Mouse (Mus musculus): ENCODE data around the gene Zfp800. TPM values are rescaled to one million over a fixed set of nuclear protein-coding genes. Genes with fewer than 3 reads are reported as not detected.
A peak's percentile ranks its signal among the peaks of the same experiment; 100 is the strongest.

The Zfp800 gene
- polyA plus RNA-seq (2015; fragmentation: Nextera tagmentation; extraction: Ambion mirVana), result 11.7 and 12.7 TPM in 2 replicates

DNA sequence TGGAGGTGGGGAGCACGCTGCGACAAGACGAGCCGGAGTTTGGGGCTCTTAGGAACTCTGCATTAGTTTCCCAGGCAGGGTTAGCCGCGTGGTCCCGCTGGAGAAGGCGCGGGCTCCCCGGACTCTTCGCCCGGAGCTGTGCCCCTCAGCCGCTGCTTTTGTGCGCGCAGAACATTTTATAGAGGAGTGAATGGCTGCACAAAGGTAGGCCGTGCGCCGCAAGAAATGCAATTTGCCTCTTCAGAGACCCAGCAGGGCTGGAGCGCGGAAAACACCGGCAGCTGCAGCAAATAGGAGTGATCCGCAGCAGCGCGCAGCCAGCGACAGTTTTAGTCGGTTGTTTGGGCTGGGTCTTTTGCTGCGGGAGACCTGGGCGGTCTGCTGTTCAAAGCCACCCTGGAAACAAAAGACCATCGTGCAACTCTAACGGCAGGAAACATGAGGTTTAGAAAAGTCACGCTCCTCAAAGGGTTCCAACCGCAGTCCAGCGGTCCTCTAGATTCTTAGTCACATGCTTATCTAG lies at the start of gene Zfp800:
TSS of gene Zfp800 (minus strand) at position 325 of the 523 bp plus-strand sequence.
- Histone ChIP-seq H3K4me3 (ENCODE audit: low read length) (peak within 1 kb of the TSS; percentile 62), H3K4me1 (ENCODE audit: control insufficient read depth, insufficient read depth, low read length) (peaks cover 7% of the 10 kb centered on the region; the same call in 1 of the 2 replicates), H3K9ac (ENCODE audit: low read length) (peak within 1 kb of the TSS; percentile 49), H3K27me3 (ENCODE audit: control insufficient read depth, insufficient read depth, low read length) (peaks cover 15% of the 10 kb centered on the region), H3K9me3 (replicated peaks; ENCODE audit: control insufficient read depth, low read length) (peaks cover 9% of the 10 kb centered on the region), H3K4me2 (ENCODE audit: low read depth, low read length) (peak within 1 kb of the TSS; percentile 96), H3K27ac (ENCODE audit: low read length) (no peak within 1 kb of the TSS), H3K36me3 (ENCODE audit: control insufficient read depth, insufficient read depth) (no peaks in the 10 kb centered on the region)
- WGBS, result 1% methylated on average over 33 of the region's 33 CpGs
- ATAC-seq (replicated peaks; ENCODE audit: extremely low read depth, insufficient read depth, low FRiP score), result peak; percentile 37; the same call in 1 of the 2 replicates

- H3K4me2 ChIP-seq (ENCODE audit: low read depth, low read length), result no peak overlapping the region
These were observed 33.7 kb upstream of the Zfp800 start for GRCm38 (mm10) chr6:28431538-28431855.

DNA sequence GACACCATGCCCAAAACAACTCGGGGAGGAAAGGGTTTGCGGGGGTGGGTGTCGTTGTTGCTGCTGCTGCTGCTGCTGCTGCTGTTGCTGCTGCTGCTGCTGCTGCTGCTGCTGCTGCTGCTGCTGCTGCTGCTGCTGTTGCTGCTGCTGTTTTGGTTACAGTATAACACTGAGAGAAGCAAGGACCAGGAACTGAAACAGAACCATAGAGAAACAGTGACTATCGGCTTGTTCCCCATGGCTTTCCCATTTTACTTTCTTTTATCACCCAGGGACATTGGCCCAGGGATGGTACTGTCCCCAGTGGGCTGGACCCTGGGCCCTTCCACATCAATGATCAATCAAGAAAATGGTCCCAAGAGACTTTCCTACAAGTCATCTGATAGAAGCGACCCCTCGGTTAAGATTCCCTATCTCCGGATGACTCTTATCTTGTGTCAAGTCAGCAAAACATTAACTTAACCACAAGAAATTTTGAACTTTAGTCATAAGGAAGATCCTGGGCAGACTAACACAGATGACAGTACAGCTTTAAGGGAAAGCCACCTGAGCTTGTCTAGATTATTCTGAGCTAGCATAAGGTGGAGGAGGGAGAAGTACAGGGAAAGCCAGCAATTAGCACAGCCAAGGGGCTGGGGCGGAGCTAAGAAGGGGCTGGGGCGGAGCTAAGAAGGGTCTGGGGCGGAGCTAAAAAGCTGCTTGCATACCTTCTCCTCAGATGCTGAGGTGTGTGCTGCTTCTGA lies 33.2 kb upstream of the Zfp800 start:
- Histone ChIP-seq H3K9me3 (replicated peaks; ENCODE audit: control insufficient read depth, low read length) (no peaks in the 10 kb centered on the region), H3K36me3 (ENCODE audit: control insufficient read depth, insufficient read depth) (peaks cover under 1% of the 10 kb centered on the region), H3K4me3 (ENCODE audit: low read length) (no peak overlapping the region), H3K27me3 (ENCODE audit: control insufficient read depth, insufficient read depth, low read length) (no peaks in the 10 kb centered on the region), H3K9ac (ENCODE audit: low read length) (no peak overlapping the region), H3K27ac (ENCODE audit: low read length) (no peak overlapping the region), H3K4me2 (ENCODE audit: low read depth, low read length) (no peak overlapping the region), H3K4me1 (ENCODE audit: control insufficient read depth, insufficient read depth, low read length) (0 out of 2 replicates have a peak, but pooled peaks cover 2% of the 10 kb centered on the region)
- 62% methylated on average over 10 of the region's 10 CpGs for WGBS
- no peak for ATAC-seq (replicated peaks; ENCODE audit: extremely low read depth, insufficient read depth, low FRiP score)

More at GRCm38 (mm10) chr6:28431538-28431855, 33.7 kb upstream of the Zfp800 start:
- no peak overlapping the region for H3K4me3 ChIP-seq (ENCODE audit: low read length)
- no peaks in the 10 kb centered on the region; the same call in 1 of the 2 replicates for H3K36me3 ChIP-seq (ENCODE audit: control insufficient read depth, insufficient read depth)
- no peak overlapping the region for H3K9ac ChIP-seq (ENCODE audit: low read length)
- H3K4me1 ChIP-seq (ENCODE audit: control insufficient read depth, insufficient read depth, low read length), result 0 out of 2 replicates have a peak, but pooled peaks cover 2% of the 10 kb centered on the region
- WGBS, result 58% methylated on average over 6 of the region's 6 CpGs
- H3K27me3 ChIP-seq (ENCODE audit: control insufficient read depth, insufficient read depth, low read length), result no peaks in the 10 kb centered on the region
- no peak for ATAC-seq (replicated peaks; ENCODE audit: extremely low read depth, insufficient read depth, low FRiP score)
- no peak overlapping the region for H3K27ac ChIP-seq (ENCODE audit: low read length)
- no peaks in the 10 kb centered on the region for H3K9me3 ChIP-seq (replicated peaks; ENCODE audit: control insufficient read depth, low read length)

DNA sequence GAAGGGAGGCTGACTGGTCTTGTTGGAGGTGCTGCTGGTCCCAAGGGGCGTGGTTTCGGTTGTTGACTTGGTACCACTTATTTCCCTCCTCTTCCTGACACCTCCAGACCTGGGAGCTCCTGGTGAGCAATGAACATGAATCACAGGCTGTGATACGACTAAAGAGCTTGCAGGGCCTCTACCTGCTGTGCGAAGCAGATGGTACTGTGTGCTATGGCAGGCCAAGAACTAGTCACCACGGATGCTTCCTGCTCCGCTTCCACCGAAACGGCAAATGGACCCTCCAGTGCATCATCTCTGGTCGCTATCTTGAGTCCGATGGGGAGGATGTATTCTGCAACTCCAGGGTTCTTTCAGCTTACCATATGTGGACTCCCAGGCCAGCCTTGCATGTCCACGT lies 32.1 kb upstream of the Zfp800 start:
- no peak for ATAC-seq (replicated peaks; ENCODE audit: extremely low read depth, insufficient read depth, low FRiP score)
- 82% methylated on average over 11 of the region's 11 CpGs for WGBS
- H3K9ac ChIP-seq (ENCODE audit: low read length), result no peak overlapping the region
- no peaks in the 10 kb centered on the region for H3K9me3 ChIP-seq (replicated peaks; ENCODE audit: control insufficient read depth, low read length)
- H3K4me2 ChIP-seq (ENCODE audit: low read depth, low read length), result no peak overlapping the region
- H3K4me3 ChIP-seq (ENCODE audit: low read length), result no peak overlapping the region
- peaks cover 5% of the 10 kb centered on the region for H3K4me1 ChIP-seq (ENCODE audit: control insufficient read depth, insufficient read depth, low read length)
- peaks cover 6% of the 10 kb centered on the region for H3K36me3 ChIP-seq (ENCODE audit: control insufficient read depth, insufficient read depth)
- no peak overlapping the region for H3K27ac ChIP-seq (ENCODE audit: low read length)
- H3K27me3 ChIP-seq (ENCODE audit: control insufficient read depth, insufficient read depth, low read length), result no peaks in the 10 kb centered on the region

DNA sequence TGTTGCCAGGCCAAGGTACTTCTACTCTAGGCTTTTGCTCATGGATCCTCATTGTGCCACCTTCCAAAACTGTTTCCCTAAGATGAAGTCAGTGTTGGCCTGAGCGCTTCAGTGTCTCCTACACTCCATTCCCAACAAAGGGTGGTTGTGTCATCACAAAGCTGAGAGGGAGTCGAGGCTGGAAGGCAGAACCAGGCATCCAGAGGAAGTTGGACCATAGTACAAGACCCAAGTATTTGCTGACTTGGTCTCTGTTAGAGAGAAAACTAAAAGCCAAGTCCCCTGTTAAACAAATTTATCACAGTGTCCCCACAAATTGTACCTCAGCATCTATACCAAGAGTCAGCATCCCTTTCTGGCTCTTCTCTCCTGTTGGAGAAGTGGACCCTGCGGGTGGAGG lies 30.5 kb upstream of the Zfp800 start, which contains the start of gene Gcc1:
TSS of gene Gcc1 (minus strand) at position 101 of the 400 bp plus-strand sequence.
- peaks cover 6% of the 10 kb centered on the region for H3K36me3 ChIP-seq (ENCODE audit: control insufficient read depth, insufficient read depth)
- WGBS, result 72% methylated on average over 3 of the region's 3 CpGs
- no peaks in the 10 kb centered on the region for H3K27me3 ChIP-seq (ENCODE audit: control insufficient read depth, insufficient read depth, low read length)
- no peak for ATAC-seq (replicated peaks; ENCODE audit: extremely low read depth, insufficient read depth, low FRiP score)
- no peak within 1 kb of the TSS for H3K27ac ChIP-seq (ENCODE audit: low read length)
- H3K9me3 ChIP-seq (replicated peaks; ENCODE audit: control insufficient read depth, low read length), result no peaks in the 10 kb centered on the region
- no peak within 1 kb of the TSS for H3K9ac ChIP-seq (ENCODE audit: low read length)
- no peak within 1 kb of the TSS for H3K4me2 ChIP-seq (ENCODE audit: low read depth, low read length)
- H3K4me1 ChIP-seq (ENCODE audit: control insufficient read depth, insufficient read depth, low read length), result peaks cover 12% of the 10 kb centered on the region
- no peak within 1 kb of the TSS for H3K4me3 ChIP-seq (ENCODE audit: low read length)

- peaks cover 6% of the 10 kb centered on the region for H3K36me3 ChIP-seq (ENCODE audit: control insufficient read depth, insufficient read depth)
- no peak within 1 kb of the TSS for H3K9ac ChIP-seq (ENCODE audit: low read length)
- no peaks in the 10 kb centered on the region for H3K27me3 ChIP-seq (ENCODE audit: control insufficient read depth, insufficient read depth, low read length)
- H3K27ac ChIP-seq (ENCODE audit: low read length), result no peak within 1 kb of the TSS
- H3K4me1 ChIP-seq (ENCODE audit: control insufficient read depth, insufficient read depth, low read length), result peaks cover 13% of the 10 kb centered on the region
- ATAC-seq (replicated peaks; ENCODE audit: extremely low read depth, insufficient read depth, low FRiP score), result no peak
- H3K9me3 ChIP-seq (replicated peaks; ENCODE audit: control insufficient read depth, low read length), result no peaks in the 10 kb centered on the region
- H3K4me3 ChIP-seq (ENCODE audit: low read length), result no peak within 1 kb of the TSS
- WGBS, result 83% methylated on average over 3 of the region's 3 CpGs
- H3K4me2 ChIP-seq (ENCODE audit: low read depth, low read length), result no peak within 1 kb of the TSS
These were observed 29.5 kb upstream of the Zfp800 start, which contains the start of gene Fscn3 for GRCm38 (mm10) chr6:28427096-28427839. Fscn3 (plus strand) TSS chr6:28427789.

DNA sequence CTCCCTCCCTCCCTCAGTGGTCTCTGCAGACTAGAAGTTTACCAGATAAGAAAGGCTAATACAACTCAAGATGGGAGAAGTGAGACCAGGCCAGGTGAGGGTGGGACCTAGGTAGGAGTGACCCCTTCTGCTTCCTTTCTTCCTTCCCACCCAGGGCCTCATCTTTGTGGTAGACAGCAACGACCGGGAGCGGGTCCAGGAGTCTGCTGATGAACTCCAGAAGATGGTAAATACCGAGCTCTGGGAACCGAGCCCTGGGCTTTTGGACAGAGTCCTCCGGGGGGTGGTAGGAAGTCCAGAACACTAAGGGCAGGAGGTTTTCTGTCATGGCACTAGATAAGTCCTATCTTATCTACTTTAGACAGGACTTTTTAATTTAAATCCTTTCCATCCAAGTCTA lies 27.2 kb upstream of the Zfp800 start:
- Histone ChIP-seq H3K9me3 (replicated peaks; ENCODE audit: control insufficient read depth, low read length) (no peaks in the 10 kb centered on the region), H3K9ac (ENCODE audit: low read length) (no peak overlapping the region), H3K4me1 (ENCODE audit: control insufficient read depth, insufficient read depth, low read length) (peaks cover 30% of the 10 kb centered on the region), H3K36me3 (ENCODE audit: control insufficient read depth, insufficient read depth) (peaks cover 6% of the 10 kb centered on the region), H3K27ac (ENCODE audit: low read length) (no peak overlapping the region), H3K27me3 (ENCODE audit: control insufficient read depth, insufficient read depth, low read length) (no peaks in the 10 kb centered on the region), H3K4me3 (ENCODE audit: low read length) (no peak overlapping the region), H3K4me2 (ENCODE audit: low read depth, low read length) (peak overlapping the region; percentile 69)
- ATAC-seq (replicated peaks; ENCODE audit: extremely low read depth, insufficient read depth, low FRiP score), result no peak
- 71% methylated on average over 6 of the region's 6 CpGs for WGBS

DNA sequence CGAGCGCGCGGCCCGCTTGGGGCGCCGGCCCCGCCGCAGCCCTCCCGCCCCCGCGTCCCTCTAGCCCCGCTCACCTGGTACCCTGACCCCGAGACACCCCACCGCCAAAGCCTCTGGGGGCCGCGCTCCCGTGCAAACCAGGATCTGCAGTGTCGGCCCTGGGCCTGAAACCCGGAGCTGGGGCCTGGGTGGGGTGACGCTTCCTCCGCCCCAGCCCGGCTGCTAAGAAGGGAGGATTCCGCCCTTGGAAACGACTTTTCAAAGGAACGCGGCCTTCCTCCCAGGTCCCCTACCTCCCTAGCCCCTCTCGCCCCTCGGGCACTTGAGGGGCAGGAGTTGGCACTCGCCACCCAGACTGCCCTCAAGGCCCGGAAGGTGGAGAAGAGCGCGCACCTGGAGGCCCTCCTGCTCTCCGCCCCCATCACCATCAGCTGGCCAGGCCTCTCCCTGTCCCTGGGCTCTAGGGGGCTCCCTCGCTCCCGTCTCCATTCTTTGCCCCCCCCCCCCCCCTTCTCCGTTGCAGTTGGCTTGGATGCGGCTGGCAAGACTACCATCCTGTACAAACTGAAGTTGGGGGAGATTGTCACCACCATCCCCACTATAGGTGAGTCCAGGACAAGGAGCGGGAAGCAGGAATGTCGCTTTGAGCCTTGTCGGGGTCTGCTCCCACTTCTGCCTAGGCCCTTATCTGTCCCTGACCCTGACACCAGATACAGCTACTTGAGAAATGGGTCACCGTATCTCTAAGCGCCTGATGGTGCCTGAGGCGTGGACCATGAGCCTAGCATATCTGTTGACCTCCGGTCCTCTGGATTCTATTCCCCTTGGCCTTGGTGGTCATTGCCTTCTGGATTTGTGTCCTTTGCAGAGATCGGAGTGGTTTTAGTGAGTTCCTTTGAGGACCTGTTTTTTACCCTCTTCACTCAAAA lies 26.2 kb upstream of the Zfp800 start:
- H3K4me1 ChIP-seq (ENCODE audit: control insufficient read depth, insufficient read depth, low read length), result peaks cover 40% of the 10 kb centered on the region
- H3K27ac ChIP-seq (ENCODE audit: low read length), result peak overlapping the region; percentile 87
- H3K4me3 ChIP-seq (ENCODE audit: low read length), result peak overlapping the region; percentile 99
- no peaks in the 10 kb centered on the region for H3K9me3 ChIP-seq (replicated peaks; ENCODE audit: control insufficient read depth, low read length)
- H3K9ac ChIP-seq (ENCODE audit: low read length), result peak overlapping the region; percentile 98
- WGBS, result 4% methylated on average over 42 of the region's 46 CpGs
- no peaks in the 10 kb centered on the region for H3K27me3 ChIP-seq (ENCODE audit: control insufficient read depth, insufficient read depth, low read length)
- peak overlapping the region; percentile 69 for H3K4me2 ChIP-seq (ENCODE audit: low read depth, low read length)
- peak; percentile 46 for ATAC-seq (replicated peaks; ENCODE audit: extremely low read depth, insufficient read depth, low FRiP score)
- H3K36me3 ChIP-seq (ENCODE audit: control insufficient read depth, insufficient read depth), result peaks cover 6% of the 10 kb centered on the region

Data from heart, embryonic 16.5 days (tissue).